Mouse (Mus musculus): ENCODE measurements around the gene Nfic.

DNA sequence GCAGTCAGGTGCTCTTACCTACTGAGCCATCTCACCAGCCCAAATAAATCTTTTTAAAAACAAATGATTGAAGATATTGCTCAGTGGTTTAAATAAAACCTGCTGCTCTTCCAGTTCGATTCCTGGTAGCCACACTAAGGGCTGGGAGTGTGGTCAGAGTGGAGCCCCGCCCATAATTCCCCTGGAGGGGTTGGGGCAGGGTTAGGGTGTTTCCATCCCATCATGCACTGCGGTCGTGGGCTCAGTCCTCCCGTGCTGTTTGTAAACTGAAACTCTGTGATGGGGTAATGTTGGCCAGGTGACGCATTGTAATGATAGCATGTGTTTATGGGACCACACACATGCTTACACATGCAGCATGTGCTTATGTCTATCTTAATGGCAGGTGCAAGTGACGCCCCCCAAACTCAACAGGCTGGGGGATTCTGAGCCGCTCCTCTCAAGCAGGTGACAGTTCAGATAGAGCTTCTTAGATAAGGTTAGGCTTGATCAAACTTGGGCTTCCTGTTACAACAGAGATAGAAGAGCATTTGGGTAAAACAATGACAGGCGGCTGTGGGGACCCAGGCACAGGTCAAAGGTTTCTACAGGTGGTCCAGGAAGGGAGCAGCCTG lies 103.7 kb downstream of the Nfic start:
- peak; percentile 85 for TF ChIP-seq MAZ (IDR thresholded peaks at IDR 0.05; ENCODE audit: low read depth, low read length)
- no peak for TF ChIP-seq ZMIZ1 (IDR thresholded peaks at IDR 0.05; ENCODE audit: low read depth, low read length)
- peak; percentile 96 for TF ChIP-seq SIN3A (IDR thresholded peaks at IDR 0.05; ENCODE audit: low read length)
- TF ChIP-seq POLR2A (IDR thresholded peaks at IDR 0.05; ENCODE audit: control insufficient read depth in 1 of 2, insufficient read depth in 1 of 2, low read depth in 1 of 2, low read length in 2 of 2, poor library complexity in 1 of 2), result peak in 1 of 2 experiments; percentile 71; a peak in 2 of 4 replicates
- no peak for TF ChIP-seq CTCF (IDR thresholded peaks at IDR 0.05 in 2 of 3, conservative IDR thresholded peaks at IDR 0.05 in 1 of 3; ENCODE audit: control insufficient read depth in 1 of 3, insufficient read depth in 1 of 3, low read depth in 2 of 3, low read length in 3 of 3, poor library complexity in 1 of 3, severe bottlenecking in 1 of 3)
- 0 out of 2 replicates have a peak, but pooled peaks have one; percentile 32 for TF ChIP-seq E2F4 (IDR thresholded peaks at IDR 0.05; ENCODE audit: borderline replicate concordance, low read depth, low read length)
- peak; percentile 74; the same call in 1 of the 2 replicates for TF ChIP-seq BHLHE40 (IDR thresholded peaks at IDR 0.05; ENCODE audit: borderline replicate concordance, low read depth, low read length)
- TF ChIP-seq USF2 (IDR thresholded peaks at IDR 0.05; ENCODE audit: borderline replicate concordance in 1 of 2, insufficient read depth in 1 of 2, low read depth in 1 of 2, low read length in 2 of 2), result no peak
- TF ChIP-seq MAX (IDR thresholded peaks at IDR 0.05; ENCODE audit: low read length), result peak; percentile 93
- TF ChIP-seq ETS1 (IDR thresholded peaks at IDR 0.05; ENCODE audit: low read depth, low read length), result 0 out of 2 replicates have a peak, but pooled peaks have one; percentile 75
- no peak for TF ChIP-seq CHD2 (IDR thresholded peaks at IDR 0.05; ENCODE audit: low read length)

All from MEL (cell line).